Mouse (Mus musculus): ENCODE measurements around the gene Ing4. TPM values are rescaled to one million over a fixed set of nuclear protein-coding genes. Genes with fewer than 3 reads are reported as not detected.

The Ing4 gene
- total RNA-seq, 1 experiment from 2014 or later, result 92.9 TPM

GRCm38 (mm10) chr6:125081797-125082560 lies 42.4 kb downstream of the Ing4 start:
- ATAC-seq (replicated peaks in 1 of 2; ENCODE audit: insufficient read depth in 1 of 2, low FRiP score in 2 of 2, low TSS enrichment in 1 of 2, low read depth in 1 of 2, poor library complexity in 2 of 2, severe bottlenecking in 2 of 2), result no peak

GRCm38 (mm10) chr6:125082801-125083386 lies 43.3 kb downstream of the Ing4 start:
- ATAC-seq (replicated peaks in 1 of 2; ENCODE audit: insufficient read depth in 1 of 2, low FRiP score in 2 of 2, low TSS enrichment in 1 of 2, low read depth in 1 of 2, poor library complexity in 2 of 2, severe bottlenecking in 2 of 2), result no peak

DNA sequence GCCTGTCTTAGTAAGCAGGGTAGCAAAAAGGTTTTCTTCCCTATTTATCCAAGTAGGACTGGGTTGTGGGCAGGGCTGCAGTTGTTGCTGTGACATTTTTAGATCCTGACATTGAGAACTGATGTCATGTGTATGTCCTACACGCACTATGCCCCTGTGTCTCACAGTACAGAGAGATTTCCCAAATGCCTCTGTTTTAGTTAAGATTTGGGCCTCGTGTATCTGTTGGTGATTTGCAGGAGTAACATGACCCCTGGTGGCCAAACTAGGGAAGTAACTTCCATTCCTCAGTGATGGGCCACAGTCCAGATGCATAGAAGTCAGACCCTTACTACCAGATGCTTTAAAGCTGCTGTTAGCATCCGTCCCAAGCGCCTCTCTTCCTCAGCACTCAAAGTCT lies 44.9 kb downstream of the Ing4 start:
- ATAC-seq (replicated peaks in 1 of 2; ENCODE audit: insufficient read depth in 1 of 2, low FRiP score in 2 of 2, low TSS enrichment in 1 of 2, low read depth in 1 of 2, poor library complexity in 2 of 2, severe bottlenecking in 2 of 2), result peak; percentile 44 to 52; a peak in 3 of 4 replicates

GRCm38 (mm10) chr6:125087937-125088336 lies 48.4 kb downstream of the Ing4 start:
- no peak for ATAC-seq (replicated peaks in 1 of 2; ENCODE audit: insufficient read depth in 1 of 2, low FRiP score in 2 of 2, low TSS enrichment in 1 of 2, low read depth in 1 of 2, poor library complexity in 2 of 2, severe bottlenecking in 2 of 2)

GRCm38 (mm10) chr6:125088561-125089321 lies 49.2 kb downstream of the Ing4 start:
- ATAC-seq (replicated peaks in 1 of 2; ENCODE audit: insufficient read depth in 1 of 2, low FRiP score in 2 of 2, low TSS enrichment in 1 of 2, low read depth in 1 of 2, poor library complexity in 2 of 2, severe bottlenecking in 2 of 2), result peak; percentile 66 to 69

DNA sequence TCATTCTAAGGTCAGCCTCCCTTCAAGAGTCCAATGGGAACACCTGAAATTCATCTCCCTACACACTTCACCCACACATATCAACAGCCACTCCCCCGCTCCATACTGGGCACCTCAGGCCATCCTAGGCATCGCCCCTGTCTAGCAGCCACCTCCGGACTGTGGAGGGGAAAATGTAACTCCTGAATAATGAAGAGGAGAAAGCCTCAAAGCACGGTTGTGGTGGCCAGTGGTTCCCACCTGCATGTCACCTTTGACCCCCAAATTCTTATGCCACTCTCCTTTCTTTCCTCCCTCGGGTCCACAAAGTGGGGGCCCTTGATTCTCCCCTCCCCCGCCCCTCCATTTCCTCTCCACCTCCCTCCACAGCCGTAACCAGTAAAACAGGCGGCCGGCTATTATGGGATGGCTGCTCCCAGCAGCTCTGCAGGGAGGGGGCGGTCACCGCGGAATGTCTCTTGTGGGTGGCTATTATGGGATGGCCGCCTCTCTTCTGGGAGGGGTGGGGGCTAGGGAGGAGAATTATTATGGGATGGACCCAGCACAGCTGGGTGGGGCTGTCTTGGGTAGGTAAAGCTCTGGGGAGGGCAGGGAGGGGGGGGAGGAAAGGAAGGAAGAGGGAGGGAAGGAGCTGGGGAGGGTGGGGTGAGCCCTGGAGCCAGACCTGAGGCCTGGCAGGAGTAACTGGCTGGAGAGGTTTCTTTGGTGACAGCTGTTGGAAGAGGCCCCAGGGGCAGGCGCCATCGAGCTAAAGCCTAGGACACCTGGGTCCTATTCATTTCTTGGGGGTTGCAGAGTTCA lies 50.2 kb downstream of the Ing4 start:
- peak; percentile 29 to 40 for ATAC-seq (replicated peaks in 1 of 2; ENCODE audit: insufficient read depth in 1 of 2, low FRiP score in 2 of 2, low TSS enrichment in 1 of 2, low read depth in 1 of 2, poor library complexity in 2 of 2, severe bottlenecking in 2 of 2)

GRCm38 (mm10) chr6:125090341-125091085 lies 51.0 kb downstream of the Ing4 start:
- ATAC-seq (replicated peaks in 1 of 2; ENCODE audit: insufficient read depth in 1 of 2, low FRiP score in 2 of 2, low TSS enrichment in 1 of 2, low read depth in 1 of 2, poor library complexity in 2 of 2, severe bottlenecking in 2 of 2), result no peak

DNA sequence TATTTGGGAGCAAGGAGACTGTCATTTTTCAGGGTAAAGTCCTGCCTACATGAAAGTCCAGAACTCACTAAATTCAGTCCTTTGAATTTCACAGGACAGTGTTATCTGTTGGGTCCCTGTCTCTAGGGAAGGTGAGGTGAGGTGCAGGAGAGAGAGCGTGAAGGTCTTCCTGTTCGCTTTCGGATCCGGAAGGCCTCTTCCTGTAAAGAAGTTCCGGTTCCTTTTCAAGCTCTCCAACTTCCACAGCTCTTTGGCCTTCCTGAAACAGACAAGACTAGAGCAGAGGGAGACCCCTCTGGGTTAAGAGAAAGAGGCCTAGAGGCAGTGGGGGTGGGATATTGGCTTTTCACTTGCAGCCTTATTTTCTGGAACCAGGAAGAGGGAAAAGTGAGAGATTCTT lies 52.8 kb downstream of the Ing4 start:
- ATAC-seq (replicated peaks in 1 of 2; ENCODE audit: insufficient read depth in 1 of 2, low FRiP score in 2 of 2, low TSS enrichment in 1 of 2, low read depth in 1 of 2, poor library complexity in 2 of 2, severe bottlenecking in 2 of 2), result no peak

- no peak for ATAC-seq (replicated peaks in 1 of 2; ENCODE audit: insufficient read depth in 1 of 2, low FRiP score in 2 of 2, low TSS enrichment in 1 of 2, low read depth in 1 of 2, poor library complexity in 2 of 2, severe bottlenecking in 2 of 2)
Measured at GRCm38 (mm10) chr6:125094843-125095242, 55.3 kb downstream of the Ing4 start.

GRCm38 (mm10) chr6:125095391-125096278 lies 56.1 kb downstream of the Ing4 start, which contains the start of gene Chd4:
Gene Chd4 (plus strand): TSS chr6:125095981.
- peak; percentile 20 to 49; a peak in 3 of 4 replicates for ATAC-seq (replicated peaks in 1 of 2; ENCODE audit: insufficient read depth in 1 of 2, low FRiP score in 2 of 2, low TSS enrichment in 1 of 2, low read depth in 1 of 2, poor library complexity in 2 of 2, severe bottlenecking in 2 of 2)

DNA sequence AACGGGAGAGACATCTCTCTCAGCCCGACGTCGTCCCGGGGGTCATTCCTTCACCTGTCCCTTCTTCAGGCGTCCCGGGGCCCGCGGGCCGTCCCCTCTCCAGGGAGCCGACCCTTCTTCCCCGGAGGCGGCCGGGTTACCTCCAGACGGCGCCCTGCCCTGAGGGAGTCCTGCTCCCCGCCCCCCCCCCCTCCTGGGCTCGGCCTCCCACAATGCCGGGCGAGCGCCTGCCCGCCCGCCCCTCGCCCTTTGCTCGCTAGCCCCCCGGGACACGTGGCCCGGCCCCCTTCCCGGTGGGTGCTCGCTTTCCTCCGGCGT lies 56.7 kb downstream of the Ing4 start:
- no peak for ATAC-seq (replicated peaks in 1 of 2; ENCODE audit: insufficient read depth in 1 of 2, low FRiP score in 2 of 2, low TSS enrichment in 1 of 2, low read depth in 1 of 2, poor library complexity in 2 of 2, severe bottlenecking in 2 of 2)

- peak in 1 of 2 experiments; percentile 8; a peak in 1 of 4 replicates for ATAC-seq (replicated peaks in 1 of 2; ENCODE audit: insufficient read depth in 1 of 2, low FRiP score in 2 of 2, low TSS enrichment in 1 of 2, low read depth in 1 of 2, poor library complexity in 2 of 2, severe bottlenecking in 2 of 2)
Measured at GRCm38 (mm10) chr6:125096597-125097345, 57.2 kb downstream of the Ing4 start.

- ATAC-seq (replicated peaks in 1 of 2; ENCODE audit: insufficient read depth in 1 of 2, low FRiP score in 2 of 2, low TSS enrichment in 1 of 2, low read depth in 1 of 2, poor library complexity in 2 of 2, severe bottlenecking in 2 of 2), result no peak
Measured at GRCm38 (mm10) chr6:125097346-125097689, 57.8 kb downstream of the Ing4 start.

GRCm38 (mm10) chr6:125097951-125098350 lies 58.4 kb downstream of the Ing4 start:
- no peak for ATAC-seq (replicated peaks in 1 of 2; ENCODE audit: insufficient read depth in 1 of 2, low FRiP score in 2 of 2, low TSS enrichment in 1 of 2, low read depth in 1 of 2, poor library complexity in 2 of 2, severe bottlenecking in 2 of 2)

- ATAC-seq (replicated peaks in 1 of 2; ENCODE audit: insufficient read depth in 1 of 2, low FRiP score in 2 of 2, low TSS enrichment in 1 of 2, low read depth in 1 of 2, poor library complexity in 2 of 2, severe bottlenecking in 2 of 2), result no peak
Measured at GRCm38 (mm10) chr6:125098513-125098912, 59.0 kb downstream of the Ing4 start.
